Mouse (Mus musculus): ENCODE results near the gene Ltk.

GRCm38 (mm10) chr2:119703171-119703570 lies 57.1 kb downstream of the Ltk start:
- no peak for TF ChIP-seq CTCF (IDR thresholded peaks at IDR 0.05; ENCODE audit: low read depth, low read length)
- TF ChIP-seq POLR2A (IDR thresholded peaks at IDR 0.05; ENCODE audit: extremely low read depth, insufficient read depth, low read length) = no peak

Measured in liver, adult 2 months (tissue).